Mouse (Mus musculus) spleen, postnatal 36 days (tissue): ENCODE data around the gene Tmem207.
"Not testable (repeated sequence)": the region's sequence is repeated elsewhere in the genome, so short reads cannot be mapped to it uniquely, and the experiment has no call there.

ENCODE experiments used
- DNase-seq, 2 experiments: peaks; one replicate each; pipeline ENCODE4 v3.0.0; 2022; ENCODE audit warnings: low spot score in 2 of 2, mixed read lengths in 1 of 2

Gene Tmem207

GRCm38 (mm10) chr16:26526669-26527068 is at the start of gene Tmem207:
TSS of gene Tmem207 (minus strand) at chr16:26526769.
- DNase-seq = no peak

GRCm38 (mm10) chr16:26574173-26574572 is 47.6 kb upstream of the Tmem207 start:
- DNase-seq = no peak

GRCm38 (mm10) chr16:26571836-26572235 is 45.3 kb upstream of the Tmem207 start:
- no peak for DNase-seq

- no peak for DNase-seq
Measured at GRCm38 (mm10) chr16:26569387-26569978, 42.9 kb upstream of the Tmem207 start.

GRCm38 (mm10) chr16:26562771-26563170 is 36.2 kb upstream of the Tmem207 start:
- DNase-seq = no peak

GRCm38 (mm10) chr16:26561743-26562142 is 35.2 kb upstream of the Tmem207 start:
- no peak for DNase-seq

- DNase-seq = no peak
Measured at GRCm38 (mm10) chr16:26558797-26559196, 32.2 kb upstream of the Tmem207 start.

- DNase-seq = no peak
Measured at GRCm38 (mm10) chr16:26552234-26552633, 25.7 kb upstream of the Tmem207 start.

GRCm38 (mm10) chr16:26549221-26549620 is 22.7 kb upstream of the Tmem207 start:
- DNase-seq = no peak

GRCm38 (mm10) chr16:26546879-26547206 is 20.3 kb upstream of the Tmem207 start:
- no peak for DNase-seq

GRCm38 (mm10) chr16:26546170-26546878 is 19.8 kb upstream of the Tmem207 start:
- DNase-seq = no peak

GRCm38 (mm10) chr16:26532287-26532686 is 5.7 kb upstream of the Tmem207 start:
- no peak for DNase-seq

GRCm38 (mm10) chr16:26530451-26530850 is 3.9 kb upstream of the Tmem207 start:
- no peak for DNase-seq

GRCm38 (mm10) chr16:26527931-26528666 is 1.5 kb upstream of the Tmem207 start:
- DNase-seq = no peak

GRCm38 (mm10) chr16:26525832-26526231 is 737 bp downstream of the Tmem207 start:
- DNase-seq = no peak

- DNase-seq = no peak
Measured at GRCm38 (mm10) chr16:26519596-26519995, 7.0 kb downstream of the Tmem207 start.

- DNase-seq = no peak
Measured at GRCm38 (mm10) chr16:26504961-26505360, 21.6 kb downstream of the Tmem207 start.

- DNase-seq = no peak
Measured at GRCm38 (mm10) chr16:26500738-26501137, 25.8 kb downstream of the Tmem207 start.

- DNase-seq = not testable (repeated sequence)
Measured at GRCm38 (mm10) chr16:26499705-26500104, 26.9 kb downstream of the Tmem207 start.

GRCm38 (mm10) chr16:26495721-26496120 is 30.8 kb downstream of the Tmem207 start:
- DNase-seq = no peak

- no peak for DNase-seq
Measured at GRCm38 (mm10) chr16:26471254-26471653, 55.3 kb downstream of the Tmem207 start.

GRCm38 (mm10) chr16:26466535-26466934 is 60.0 kb downstream of the Tmem207 start:
- no peak for DNase-seq

GRCm38 (mm10) chr16:26462835-26463234 is 63.7 kb downstream of the Tmem207 start, which contains the start of gene Cldn16:
TSS of gene Cldn16 (plus strand) at chr16:26463135.
- no peak for DNase-seq
